Mouse (Mus musculus): ENCODE data around the gene Nos1ap. TPM values are rescaled to one million over a fixed set of nuclear protein-coding genes. Genes with fewer than 3 reads are reported as not detected.

Nos1ap gene
- polyA plus RNA-seq, 1 experiment from 2014 or later, result 14.8 TPM

DNA sequence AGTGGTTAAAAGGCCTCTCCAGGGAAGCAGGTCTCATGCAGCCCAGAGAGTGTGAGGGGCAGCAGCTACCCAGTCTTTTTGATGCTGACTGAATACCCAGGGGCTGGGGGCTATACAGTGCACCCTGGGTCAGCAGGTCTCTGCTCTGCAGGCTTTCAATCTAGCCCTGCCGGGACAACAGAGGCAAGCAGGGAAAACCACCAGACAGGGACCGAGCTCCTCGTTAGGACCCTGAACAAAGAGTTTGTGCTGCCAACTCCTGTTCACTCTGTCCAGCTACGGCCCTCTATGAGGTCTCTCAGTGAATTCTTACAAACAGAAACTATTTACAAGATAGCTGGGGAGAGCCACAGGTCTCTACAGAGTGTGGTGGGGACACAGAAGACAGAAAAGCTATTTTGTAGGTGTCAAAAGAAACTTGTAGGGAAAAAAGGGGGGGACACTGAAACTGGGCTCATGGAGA lies 86.4 kb downstream of the Nos1ap start:
- H3K27me3 ChIP-seq (replicated peaks; ENCODE audit: control insufficient read depth, insufficient read depth, low read length), result no peaks in the 10 kb centered on the region
- H3K9me3 ChIP-seq (ENCODE audit: control insufficient read depth, low read length), result no peaks in the 10 kb centered on the region
- no peaks in the 10 kb centered on the region for H3K36me3 ChIP-seq (ENCODE audit: control insufficient read depth, insufficient read depth, low read length)
- H3K4me1 ChIP-seq (ENCODE audit: control insufficient read depth, insufficient read depth, low read depth, low read length), result peaks cover 16% of the 10 kb centered on the region
- no peak overlapping the region for H3K4me2 ChIP-seq (ENCODE audit: low read length)
- no peak overlapping the region for H3K4me3 ChIP-seq (ENCODE audit: low read length)
- H3K9ac ChIP-seq (ENCODE audit: low read depth, low read length), result no peak overlapping the region
- WGBS, result 15% methylated on average over 4 of the region's 4 CpGs
- H3K27ac ChIP-seq (ENCODE audit: low read depth, low read length), result no peak overlapping the region
- ATAC-seq, result peak; percentile 34; the same call in 1 of the 2 replicates

GRCm38 (mm10) chr1:170502491-170503276 lies 87.0 kb downstream of the Nos1ap start:
- no peaks in the 10 kb centered on the region for H3K9me3 ChIP-seq (ENCODE audit: control insufficient read depth, low read length)
- peak; percentile 22; the same call in 1 of the 2 replicates for ATAC-seq
- no peak overlapping the region for H3K9ac ChIP-seq (ENCODE audit: low read depth, low read length)
- WGBS, result 23% methylated on average over 11 of the region's 11 CpGs
- H3K4me2 ChIP-seq (ENCODE audit: low read length), result no peak overlapping the region
- no peaks in the 10 kb centered on the region for H3K36me3 ChIP-seq (ENCODE audit: control insufficient read depth, insufficient read depth, low read length)
- H3K4me3 ChIP-seq (ENCODE audit: low read length), result no peak overlapping the region
- H3K27ac ChIP-seq (ENCODE audit: low read depth, low read length), result no peak overlapping the region
- no peaks in the 10 kb centered on the region for H3K27me3 ChIP-seq (replicated peaks; ENCODE audit: control insufficient read depth, insufficient read depth, low read length)
- H3K4me1 ChIP-seq (ENCODE audit: control insufficient read depth, insufficient read depth, low read depth, low read length), result peaks cover 16% of the 10 kb centered on the region

GRCm38 (mm10) chr1:170501970-170502369 lies 87.7 kb downstream of the Nos1ap start:
- Histone ChIP-seq H3K9ac (ENCODE audit: low read depth, low read length) (no peak overlapping the region), H3K4me3 (ENCODE audit: low read length) (no peak overlapping the region), H3K4me1 (ENCODE audit: control insufficient read depth, insufficient read depth, low read depth, low read length) (peaks cover 16% of the 10 kb centered on the region), H3K4me2 (ENCODE audit: low read length) (no peak overlapping the region), H3K27me3 (replicated peaks; ENCODE audit: control insufficient read depth, insufficient read depth, low read length) (no peaks in the 10 kb centered on the region), H3K9me3 (ENCODE audit: control insufficient read depth, low read length) (no peaks in the 10 kb centered on the region), H3K27ac (ENCODE audit: low read depth, low read length) (no peak overlapping the region), H3K36me3 (ENCODE audit: control insufficient read depth, insufficient read depth, low read length) (no peaks in the 10 kb centered on the region)
- 96% methylated on average over 1 of the region's 1 CpGs for WGBS
- no peak for ATAC-seq

GRCm38 (mm10) chr1:170501556-170501955 lies 88.1 kb downstream of the Nos1ap start:
- Histone ChIP-seq H3K4me1 (ENCODE audit: control insufficient read depth, insufficient read depth, low read depth, low read length) (peaks cover 16% of the 10 kb centered on the region), H3K27ac (ENCODE audit: low read depth, low read length) (no peak overlapping the region), H3K27me3 (replicated peaks; ENCODE audit: control insufficient read depth, insufficient read depth, low read length) (no peaks in the 10 kb centered on the region), H3K9me3 (ENCODE audit: control insufficient read depth, low read length) (no peaks in the 10 kb centered on the region), H3K4me3 (ENCODE audit: low read length) (no peak overlapping the region), H3K9ac (ENCODE audit: low read depth, low read length) (no peak overlapping the region), H3K4me2 (ENCODE audit: low read length) (no peak overlapping the region), H3K36me3 (ENCODE audit: control insufficient read depth, insufficient read depth, low read length) (no peaks in the 10 kb centered on the region)
- no peak; the same call in 1 of the 2 replicates for ATAC-seq
- 87% methylated on average over 7 of the region's 7 CpGs for WGBS

DNA sequence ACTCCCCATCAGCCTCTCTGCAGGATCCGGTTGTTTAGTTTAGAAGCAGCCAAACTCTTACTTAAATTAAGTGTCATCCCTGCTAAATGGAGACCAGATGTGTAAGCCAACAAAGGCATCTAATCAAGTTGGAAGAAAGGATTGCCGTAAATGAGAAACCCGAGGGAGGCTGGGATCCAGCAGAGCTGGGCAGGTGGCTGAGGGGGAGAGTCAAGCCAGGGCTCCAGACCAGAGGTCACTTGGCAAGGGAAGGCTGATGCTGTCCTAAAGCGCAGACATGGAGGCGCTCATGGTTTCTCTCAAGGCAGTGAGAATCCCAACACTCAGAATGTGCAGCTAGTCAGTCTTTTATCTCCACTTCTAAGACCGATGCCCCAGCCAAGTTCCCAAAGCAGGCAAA lies 89.8 kb downstream of the Nos1ap start:
- Histone ChIP-seq H3K27me3 (replicated peaks; ENCODE audit: control insufficient read depth, insufficient read depth, low read length) (no peaks in the 10 kb centered on the region), H3K9me3 (ENCODE audit: control insufficient read depth, low read length) (no peaks in the 10 kb centered on the region), H3K4me2 (ENCODE audit: low read length) (no peak overlapping the region), H3K27ac (ENCODE audit: low read depth, low read length) (no peak overlapping the region), H3K4me3 (ENCODE audit: low read length) (no peak overlapping the region), H3K36me3 (ENCODE audit: control insufficient read depth, insufficient read depth, low read length) (no peaks in the 10 kb centered on the region), H3K4me1 (ENCODE audit: control insufficient read depth, insufficient read depth, low read depth, low read length) (peaks cover 14% of the 10 kb centered on the region), H3K9ac (ENCODE audit: low read depth, low read length) (no peak overlapping the region)
- 55% methylated on average over 6 of the region's 6 CpGs for WGBS
- ATAC-seq, result no peak

- 67% methylated on average over 4 of the region's 4 CpGs for WGBS
- ATAC-seq, result no peak
- H3K4me3 ChIP-seq (ENCODE audit: low read length), result no peak overlapping the region
- peaks cover 12% of the 10 kb centered on the region for H3K4me1 ChIP-seq (ENCODE audit: control insufficient read depth, insufficient read depth, low read depth, low read length)
- no peaks in the 10 kb centered on the region for H3K27me3 ChIP-seq (replicated peaks; ENCODE audit: control insufficient read depth, insufficient read depth, low read length)
- H3K36me3 ChIP-seq (ENCODE audit: control insufficient read depth, insufficient read depth, low read length), result no peaks in the 10 kb centered on the region
- H3K9ac ChIP-seq (ENCODE audit: low read depth, low read length), result no peak overlapping the region
- no peak overlapping the region for H3K4me2 ChIP-seq (ENCODE audit: low read length)
- H3K9me3 ChIP-seq (ENCODE audit: control insufficient read depth, low read length), result no peaks in the 10 kb centered on the region
- H3K27ac ChIP-seq (ENCODE audit: low read depth, low read length), result no peak overlapping the region
Observed at GRCm38 (mm10) chr1:170499466-170499865, 90.2 kb downstream of the Nos1ap start.

GRCm38 (mm10) chr1:170498645-170499044 lies 91.0 kb downstream of the Nos1ap start:
- Histone ChIP-seq H3K27me3 (replicated peaks; ENCODE audit: control insufficient read depth, insufficient read depth, low read length) (no peaks in the 10 kb centered on the region), H3K9ac (ENCODE audit: low read depth, low read length) (no peak overlapping the region), H3K36me3 (ENCODE audit: control insufficient read depth, insufficient read depth, low read length) (no peaks in the 10 kb centered on the region), H3K4me2 (ENCODE audit: low read length) (no peak overlapping the region), H3K9me3 (ENCODE audit: control insufficient read depth, low read length) (no peaks in the 10 kb centered on the region), H3K27ac (ENCODE audit: low read depth, low read length) (no peak overlapping the region), H3K4me1 (ENCODE audit: control insufficient read depth, insufficient read depth, low read depth, low read length) (peaks cover 9% of the 10 kb centered on the region), H3K4me3 (ENCODE audit: low read length) (no peak overlapping the region)
- ATAC-seq, result no peak
- WGBS, result 49% methylated on average over 4 of the region's 4 CpGs

DNA sequence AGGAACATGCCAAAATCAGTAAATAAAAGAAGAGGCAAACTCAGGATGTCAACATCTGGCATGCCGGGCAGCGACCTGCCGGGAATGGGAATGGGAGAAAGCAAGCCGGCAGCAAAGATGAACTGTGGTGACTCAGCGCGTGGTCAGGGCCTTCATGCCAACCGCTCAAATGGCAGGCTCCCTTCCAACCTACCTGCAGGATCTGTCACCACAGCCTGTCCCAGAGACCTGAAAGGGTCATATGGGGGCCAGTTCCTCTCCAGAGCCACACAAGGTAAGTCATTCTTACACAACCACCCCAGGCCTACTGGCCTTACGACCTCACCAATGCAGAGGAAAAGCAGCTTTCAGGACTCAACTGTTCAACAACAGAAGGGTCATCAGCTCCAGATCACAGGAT lies 93.4 kb downstream of the Nos1ap start:
- H3K9ac ChIP-seq (ENCODE audit: low read depth, low read length), result no peak overlapping the region
- no peak overlapping the region for H3K27ac ChIP-seq (ENCODE audit: low read depth, low read length)
- WGBS, result 87% methylated on average over 8 of the region's 8 CpGs
- no peaks in the 10 kb centered on the region for H3K27me3 ChIP-seq (replicated peaks; ENCODE audit: control insufficient read depth, insufficient read depth, low read length)
- H3K36me3 ChIP-seq (ENCODE audit: control insufficient read depth, insufficient read depth, low read length), result no peaks in the 10 kb centered on the region
- H3K4me3 ChIP-seq (ENCODE audit: low read length), result no peak overlapping the region
- no peak for ATAC-seq
- H3K4me2 ChIP-seq (ENCODE audit: low read length), result no peak overlapping the region
- H3K9me3 ChIP-seq (ENCODE audit: control insufficient read depth, low read length), result no peaks in the 10 kb centered on the region
- H3K4me1 ChIP-seq (ENCODE audit: control insufficient read depth, insufficient read depth, low read depth, low read length), result no peaks in the 10 kb centered on the region

- no peak overlapping the region for H3K9ac ChIP-seq (ENCODE audit: low read depth, low read length)
- 59% methylated on average over 13 of the region's 13 CpGs for WGBS
- no peak for ATAC-seq
- H3K27me3 ChIP-seq (replicated peaks; ENCODE audit: control insufficient read depth, insufficient read depth, low read length), result no peaks in the 10 kb centered on the region
- H3K27ac ChIP-seq (ENCODE audit: low read depth, low read length), result no peak overlapping the region
- H3K4me2 ChIP-seq (ENCODE audit: low read length), result no peak overlapping the region
- H3K9me3 ChIP-seq (ENCODE audit: control insufficient read depth, low read length), result no peaks in the 10 kb centered on the region
- H3K4me1 ChIP-seq (ENCODE audit: control insufficient read depth, insufficient read depth, low read depth, low read length), result no peaks in the 10 kb centered on the region
- no peak overlapping the region for H3K4me3 ChIP-seq (ENCODE audit: low read length)
- H3K36me3 ChIP-seq (ENCODE audit: control insufficient read depth, insufficient read depth, low read length), result no peaks in the 10 kb centered on the region
Observed at GRCm38 (mm10) chr1:170495538-170496183, 94.0 kb downstream of the Nos1ap start.
